Mouse (Mus musculus): ENCODE measurements at regions not wholly inside any gene's neighbourhood (a gene's known extent, or its start where the extent isn't known, plus 50 kb on each side); places are given as distances from the start of the nearest gene placed in this dataset.
"Not testable (repeated sequence)": the region's sequence is repeated elsewhere in the genome, so short reads cannot be mapped to it uniquely, and the experiment has no call there.

DNA sequence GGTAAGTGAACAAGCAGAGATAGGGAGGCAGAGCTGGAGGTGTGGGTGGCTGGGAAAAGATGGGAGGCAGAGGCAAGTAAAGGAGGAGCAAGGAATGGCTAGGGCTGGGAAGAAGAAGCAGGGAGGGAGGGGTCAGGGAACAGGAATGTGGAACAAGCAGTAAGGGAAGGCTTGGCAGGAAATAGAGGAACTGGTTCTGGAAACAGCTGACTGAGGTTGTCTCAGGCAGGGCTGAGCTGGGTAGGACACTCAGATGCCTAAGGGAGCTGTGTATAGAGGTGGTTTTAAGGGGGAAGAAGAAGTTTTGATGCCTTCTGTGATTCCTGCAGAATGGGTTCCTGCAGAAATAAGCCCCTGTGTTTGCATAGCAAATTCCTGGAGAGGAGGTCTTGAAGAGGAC, 92.7 kb downstream of the Nucb2 start:
- intact Hi-C loops (cut with DNase I), result no loop called here

DNA sequence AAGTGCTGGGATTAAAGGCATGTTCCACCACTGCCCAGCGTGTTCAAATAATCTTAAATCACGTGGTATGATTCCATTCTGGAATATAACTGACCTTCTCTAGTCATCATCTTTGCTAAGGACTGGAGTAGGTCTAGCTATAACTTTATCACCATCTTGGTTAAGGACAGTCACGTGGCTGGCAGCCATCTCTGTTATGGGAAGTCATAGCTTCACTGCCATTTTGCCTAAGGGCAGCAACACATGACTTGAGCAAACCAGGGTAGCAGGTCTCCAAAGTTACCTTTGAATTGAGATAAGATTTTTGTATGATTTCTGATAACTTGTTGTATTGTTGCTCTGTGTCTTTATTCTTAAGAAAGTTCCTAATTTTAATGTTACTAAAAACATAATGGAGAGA, 96.2 kb downstream of the Nucb2 start:
- intact Hi-C loops (cut with DNase I), result no loop called here

GRCm38 (mm10) chr7:116603167-116603839, 99.1 kb downstream of the Nucb2 start:
- intact Hi-C loops (cut with DNase I), result no loop called here

DNA sequence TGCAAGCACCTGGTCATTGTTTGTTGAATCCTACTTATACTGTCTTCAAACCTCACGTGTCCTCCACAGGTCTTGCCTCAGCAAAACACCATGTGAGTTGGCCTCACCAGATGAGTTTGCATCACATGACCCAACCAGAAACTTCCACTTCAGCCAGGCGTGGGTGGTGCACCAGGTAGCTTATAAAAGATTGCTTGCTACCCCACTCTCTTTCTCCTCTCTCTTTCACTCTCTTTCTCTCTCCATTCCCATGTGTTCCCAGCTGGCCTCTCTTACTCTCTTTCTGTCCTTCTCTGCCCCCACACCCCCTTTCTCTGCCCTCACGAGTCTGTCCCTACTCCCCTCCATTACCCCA, 99.6 kb downstream of the Nucb2 start:
- intact Hi-C loops (cut with DNase I), result no loop called here

- intact Hi-C loops (cut with DNase I), result loop anchor here (2.0 kb wide), 1 partner anchor 145 kb away; no protein-coding TSS in a partner anchor
Measured at GRCm38 (mm10) chr7:116606255-116606654, 102.1 kb downstream of the Nucb2 start.

GRCm38 (mm10) chr7:116606751-116607483, 102.7 kb downstream of the Nucb2 start:
- intact Hi-C loops (cut with DNase I), result loop anchor here (2.0 kb wide), 1 partner anchor 146 kb away; no protein-coding TSS in a partner anchor

DNA sequence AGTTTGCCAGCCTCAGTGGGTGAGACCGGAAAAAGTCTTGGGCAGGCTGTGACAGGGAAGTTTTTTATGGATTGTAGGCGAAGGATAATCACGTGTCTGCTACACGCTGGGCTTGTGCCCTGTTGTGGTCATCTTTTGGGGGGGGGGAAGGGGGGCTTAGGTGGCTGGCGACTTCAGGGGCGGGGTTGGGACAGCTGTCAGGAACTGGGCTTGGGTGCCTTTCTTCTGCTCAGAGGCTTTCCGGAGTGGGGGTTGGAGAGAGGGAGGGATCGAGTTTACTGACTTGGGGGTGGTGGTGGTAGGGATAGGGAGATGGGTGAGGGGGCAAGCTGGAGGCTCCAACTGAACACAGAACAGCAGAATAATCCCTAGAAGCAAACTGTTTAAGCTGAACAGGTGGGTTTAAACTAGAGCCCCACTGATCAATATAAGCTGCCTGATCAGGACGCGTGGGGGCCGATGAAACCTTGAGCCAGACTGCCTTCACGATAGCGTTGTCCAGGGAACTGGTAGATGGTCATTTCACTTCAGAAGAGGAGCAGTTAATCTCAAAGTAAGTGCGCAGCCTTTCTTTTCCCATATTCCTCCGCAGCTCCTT, 103.6 kb downstream of the Nucb2 start:
- intact Hi-C loops (cut with DNase I), result loop anchor here (2.0 kb wide), 2 partner anchors 77 to 147 kb away; no protein-coding TSS in a partner anchor

- intact Hi-C loops (cut with DNase I), result loop anchor here (2.0 kb wide), 1 partner anchor 78 kb away; no protein-coding TSS in a partner anchor
Measured at GRCm38 (mm10) chr7:116608350-116609085, 104.3 kb downstream of the Nucb2 start.

DNA sequence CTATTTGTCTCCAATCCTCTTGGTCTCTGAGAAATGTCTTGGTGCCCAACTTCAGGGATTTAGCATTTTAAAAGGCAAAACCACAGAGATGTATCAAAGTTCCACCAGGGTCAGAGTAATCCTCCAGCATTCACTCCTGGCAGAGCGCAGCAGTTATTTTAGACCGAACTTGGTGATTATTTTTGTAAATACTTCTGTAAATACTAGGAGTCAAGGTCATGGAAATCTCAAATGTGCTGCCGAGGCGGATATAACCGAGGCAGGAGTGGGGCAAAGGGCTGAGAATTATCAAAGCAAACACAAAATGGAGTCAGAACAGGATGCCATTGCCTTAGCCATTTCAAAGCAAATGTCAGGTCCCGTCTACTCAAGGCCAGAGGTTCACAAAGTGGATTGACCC, 105.2 kb downstream of the Nucb2 start:
- intact Hi-C loops (cut with DNase I), result loop anchor here (2.0 kb wide), 1 partner anchor 79 kb away; no protein-coding TSS in a partner anchor

GRCm38 (mm10) chr7:116609906-116610305, 105.7 kb downstream of the Nucb2 start:
- intact Hi-C loops (cut with DNase I), result loop anchor here (2.0 kb wide), 1 partner anchor 79 kb away; no protein-coding TSS in a partner anchor

DNA sequence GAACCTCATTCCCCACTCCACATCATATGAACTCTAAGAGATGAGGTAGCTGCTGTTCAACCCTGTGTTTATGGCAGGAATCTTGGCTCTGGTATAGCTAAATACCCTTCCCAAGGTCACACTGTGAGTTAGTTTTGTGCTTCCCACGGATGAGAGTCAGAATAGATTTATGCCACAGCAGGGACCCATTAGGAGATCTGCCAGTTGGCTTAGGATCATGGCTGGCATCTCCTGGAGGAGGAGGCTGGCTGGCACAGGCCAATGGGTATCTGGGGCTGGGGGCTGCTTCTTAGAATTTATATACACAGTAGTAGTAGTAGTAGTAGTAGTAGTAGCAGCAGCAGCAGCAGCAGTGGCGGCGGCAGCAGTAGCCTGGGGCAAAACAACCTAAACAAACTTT, 111.8 kb downstream of the Nucb2 start:
- intact Hi-C loops (cut with DNase I), result no loop called here

GRCm38 (mm10) chr7:116619636-116620035, 115.5 kb downstream of the Nucb2 start:
- intact Hi-C loops (cut with DNase I), result no loop called here

GRCm38 (mm10) chr7:116620381-116620780, 116.2 kb downstream of the Nucb2 start:
- intact Hi-C loops (cut with DNase I), result no loop called here

- intact Hi-C loops (cut with DNase I), result no loop called here
Measured at GRCm38 (mm10) chr7:116633210-116633609, 129.0 kb downstream of the Nucb2 start.

DNA sequence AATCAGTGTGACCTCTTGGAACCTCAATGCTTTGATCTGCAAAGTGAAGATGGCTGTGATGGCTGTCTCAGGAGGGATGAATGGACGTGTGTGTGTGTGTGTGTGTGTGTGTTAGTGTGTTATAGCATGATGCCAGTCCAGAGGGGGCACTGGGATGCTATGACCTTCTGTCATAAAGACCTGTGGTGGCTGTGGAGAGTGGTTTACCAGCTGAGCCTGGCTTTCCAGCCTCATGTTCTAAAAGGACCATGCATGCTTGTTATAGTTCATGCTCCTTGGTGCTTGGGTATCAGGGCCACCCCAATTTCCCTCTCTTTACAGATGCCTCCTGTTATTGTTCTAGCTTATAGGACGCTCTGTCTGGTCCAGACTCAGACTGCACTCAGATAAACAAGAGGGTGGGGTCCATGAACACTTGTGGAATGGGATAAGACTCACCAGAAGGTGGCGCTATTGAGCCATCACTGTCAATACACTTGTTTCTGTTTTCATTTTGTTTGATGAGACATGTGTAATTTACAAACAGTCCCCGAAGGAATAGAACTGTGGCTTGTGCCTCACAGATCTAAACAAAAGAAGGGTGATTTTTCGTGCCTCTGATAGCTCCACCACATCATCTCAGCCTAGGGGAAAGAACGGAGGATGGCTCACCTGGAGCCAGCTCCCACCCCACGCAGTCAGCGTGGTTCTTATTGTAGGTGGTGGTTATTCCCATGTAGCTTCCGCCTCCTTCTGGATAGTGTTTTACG, 140.9 kb downstream of the Nucb2 start:
- intact Hi-C loops (cut with DNase I), result loop anchor here (5.0 to 10.0 kb wide), 2 partner anchors 727 to 1240 kb away; no protein-coding TSS in a partner anchor

DNA sequence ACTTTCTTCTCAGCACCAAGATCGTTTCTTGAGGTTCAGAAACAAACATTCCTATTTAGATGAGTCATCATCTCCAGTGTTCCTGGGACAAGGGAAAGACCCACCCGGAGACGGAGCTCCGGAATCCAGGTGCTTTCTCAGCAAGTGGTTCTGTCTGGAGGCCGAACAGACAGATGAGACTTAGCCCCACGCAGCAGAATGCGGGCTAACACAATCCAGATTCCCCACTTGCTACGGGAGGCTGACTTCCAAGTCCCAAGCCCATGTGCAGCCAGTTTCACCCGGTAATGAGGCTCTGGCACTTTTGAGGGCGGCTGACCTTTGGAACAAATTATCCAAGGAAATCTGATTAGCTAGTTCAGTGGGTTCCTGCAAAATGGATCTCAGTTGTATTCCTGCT, 150.3 kb downstream of the Nucb2 start:
- intact Hi-C loops (cut with DNase I), result no loop called here

- intact Hi-C loops (cut with DNase I), result not testable (repeated sequence)
Measured at GRCm38 (mm10) chr7:116657040-116657439, 152.9 kb downstream of the Nucb2 start.

DNA sequence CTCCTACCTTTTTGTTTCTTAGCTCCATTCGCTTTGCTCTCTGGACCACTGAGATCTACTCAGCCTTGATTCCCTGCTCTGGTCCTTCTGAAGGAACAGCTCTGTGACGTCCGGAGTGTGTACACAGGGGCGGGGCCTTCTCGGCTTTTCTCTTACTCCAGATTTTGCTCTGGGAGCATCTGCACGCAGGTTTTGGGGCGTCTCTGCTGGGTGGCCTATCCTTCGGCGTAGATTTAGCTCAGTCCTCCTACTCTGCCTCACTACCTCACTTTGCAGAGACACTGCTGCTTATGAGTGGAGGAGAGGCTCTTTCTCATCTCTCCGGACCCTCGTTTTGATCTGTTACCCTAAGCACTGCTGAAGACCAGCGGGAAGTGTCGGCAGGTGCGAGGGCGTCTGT, 161.4 kb downstream of the Nucb2 start:
- intact Hi-C loops (cut with DNase I), result no loop called here

DNA sequence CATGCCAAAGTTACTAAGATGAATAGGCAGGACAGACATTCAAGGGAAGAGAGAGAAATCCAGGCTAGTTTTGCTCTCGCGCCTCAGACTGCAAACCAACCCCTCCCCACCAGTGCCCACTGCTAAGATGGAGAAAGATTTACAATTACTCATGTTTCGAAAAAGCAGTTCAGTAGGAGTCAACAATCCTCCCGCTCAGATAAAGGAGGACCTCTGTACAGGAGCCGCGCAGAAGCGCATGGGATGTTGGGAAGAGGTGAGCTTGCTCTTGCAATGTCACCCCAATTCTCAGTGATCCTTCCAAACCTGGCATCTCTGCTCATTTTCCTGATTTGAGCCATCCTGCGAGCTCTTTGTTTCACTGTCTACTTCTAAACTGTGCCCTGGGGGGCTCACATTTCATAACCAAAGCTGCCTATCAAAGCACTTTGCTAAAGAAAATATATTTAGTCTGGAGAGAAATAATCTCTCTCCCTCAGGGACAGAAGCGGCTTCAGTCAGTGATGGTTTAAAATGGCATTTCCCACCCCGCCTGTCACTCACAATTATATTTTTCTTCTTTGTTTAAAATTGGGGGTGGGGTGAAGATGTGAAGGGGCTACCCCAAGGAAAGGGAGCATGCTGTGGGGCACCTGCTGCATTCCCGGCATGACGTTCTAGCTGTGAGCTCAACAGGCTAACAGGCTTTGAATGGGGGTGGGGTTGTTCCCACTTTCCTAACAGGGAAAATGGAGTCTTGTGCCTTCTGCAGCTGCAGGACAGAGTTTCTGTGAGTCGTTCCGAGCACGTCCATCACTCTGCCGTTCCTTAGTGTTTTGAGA, 170.2 kb downstream of the Nucb2 start:
- intact Hi-C loops (cut with DNase I), result no loop called here

- intact Hi-C loops (cut with DNase I), result no loop called here
Measured at GRCm38 (mm10) chr7:116676696-116677095, 172.5 kb downstream of the Nucb2 start.
